Mouse (Mus musculus) 3134 (cell line): ENCODE results near the gene Selplg.
A peak's percentile ranks its signal among the peaks of the same experiment; 100 is the strongest.
"Not testable (repeated sequence)": the region's sequence is repeated elsewhere in the genome, so short reads cannot be mapped to it uniquely, and the experiment has no call there.

Source experiments
- DNase-seq: peaks from one replicate; pipeline ENCODE4 v3.0.0-alpha.2; 2011; ENCODE audit warnings: low spot score; ENCODE audit not compliant: insufficient read length; ENCODE audit errors: extremely low read depth

Gene Selplg

GRCm38 (mm10) chr5:113827991-113828411 lies 4.4 kb downstream of the Selplg start:
- no peak for DNase-seq

- peak; percentile 21 for DNase-seq
Measured at GRCm38 (mm10) chr5:113826619-113827018, 5.8 kb downstream of the Selplg start.

GRCm38 (mm10) chr5:113825558-113825957 lies 6.9 kb downstream of the Selplg start:
- no peak for DNase-seq

- DNase-seq, result no peak
Measured at GRCm38 (mm10) chr5:113824228-113824627, 8.2 kb downstream of the Selplg start.

GRCm38 (mm10) chr5:113818572-113818971 lies 13.9 kb downstream of the Selplg start:
- DNase-seq, result no peak

- DNase-seq, result peak; percentile 60
Measured at GRCm38 (mm10) chr5:113815638-113816152, 16.7 kb downstream of the Selplg start.

GRCm38 (mm10) chr5:113815041-113815389 lies 17.4 kb downstream of the Selplg start:
- DNase-seq, result no peak

- no peak for DNase-seq
Measured at GRCm38 (mm10) chr5:113814111-113815040, 18.1 kb downstream of the Selplg start.

- no peak for DNase-seq
Measured at GRCm38 (mm10) chr5:113813608-113814007, 18.8 kb downstream of the Selplg start.

- DNase-seq, result no peak
Measured at GRCm38 (mm10) chr5:113812638-113813037, 19.8 kb downstream of the Selplg start.

GRCm38 (mm10) chr5:113811824-113812420 lies 20.5 kb downstream of the Selplg start:
- not testable (repeated sequence) for DNase-seq

- no peak for DNase-seq
Measured at GRCm38 (mm10) chr5:113810111-113810510, 22.3 kb downstream of the Selplg start.

- no peak for DNase-seq
Measured at GRCm38 (mm10) chr5:113808177-113808576, 24.3 kb downstream of the Selplg start.

- DNase-seq, result no peak
Measured at GRCm38 (mm10) chr5:113807712-113808111, 24.7 kb downstream of the Selplg start.

- DNase-seq, result no peak
Measured at GRCm38 (mm10) chr5:113806414-113806813, 26.0 kb downstream of the Selplg start.

- no peak for DNase-seq
Measured at GRCm38 (mm10) chr5:113805301-113805700, 27.1 kb downstream of the Selplg start.

- DNase-seq, result no peak
Measured at GRCm38 (mm10) chr5:113804395-113804966, 28.0 kb downstream of the Selplg start.

GRCm38 (mm10) chr5:113800280-113800679 lies 32.2 kb downstream of the Selplg start, which contains the start of gene Tmem119:
TSS of gene Tmem119 (minus strand) at chr5:113800516.
- DNase-seq, result peak; percentile 53

- no peak for DNase-seq
Measured at GRCm38 (mm10) chr5:113799691-113800090, 32.8 kb downstream of the Selplg start.

GRCm38 (mm10) chr5:113798525-113798924 lies 33.9 kb downstream of the Selplg start:
- DNase-seq, result no peak

GRCm38 (mm10) chr5:113797149-113797882 lies 35.1 kb downstream of the Selplg start:
- no peak for DNase-seq
